Mouse (Mus musculus): ENCODE data around the gene Nosip. TPM values are rescaled to one million over a fixed set of nuclear protein-coding genes. Genes with fewer than 3 reads are reported as not detected.
"Not testable (repeated sequence)": the region's sequence is repeated elsewhere in the genome, so short reads cannot be mapped to it uniquely, and the experiment has no call there.

Gene Nosip
- polyA plus RNA-seq, 1 experiment from 2014 or later, result 60.9 TPM

GRCm38 (mm10) chr7:45102940-45103585 is 40.8 kb downstream of the Nosip start:
- Histone ChIP-seq H3K27me3 (replicated peaks; ENCODE audit: control insufficient read depth, insufficient read depth, low read length) (no peaks in the 10 kb centered on the region), H3K4me2 (peak overlapping the region; percentile 57), H3K9ac (ENCODE audit: low read depth, low read length) (0 out of 2 replicates have a peak overlapping the region, but pooled peaks have one; percentile 35), H3K4me1 (replicated peaks; ENCODE audit: control insufficient read depth, insufficient read depth, low read length) (peaks cover 6% of the 10 kb centered on the region), H3K4me3 (ENCODE audit: low read depth, low read length) (peak overlapping the region; percentile 5), H3K36me3 (ENCODE audit: control insufficient read depth, insufficient read depth, low read length) (no peaks in the 10 kb centered on the region), H3K9me3 (ENCODE audit: control insufficient read depth, low read length) (no peaks in the 10 kb centered on the region), H3K27ac (ENCODE audit: low read depth, low read length) (peak overlapping the region; percentile 50; the same call in 1 of the 2 replicates)
- no peak for DNase-seq (ENCODE audit: low spot score)
- ATAC-seq (replicated peaks; ENCODE audit: low FRiP score), result no peak
- WGBS, result 62% methylated on average over 9 of the region's 9 CpGs

- 47% methylated on average over 7 of the region's 7 CpGs for WGBS
Observed at GRCm38 (mm10) chr7:45103652-45104180, 41.5 kb downstream of the Nosip start, which contains the start of gene Fcgrt. Fcgrt (minus strand) TSS chr7:45103851.

GRCm38 (mm10) chr7:45104941-45105340 is 42.7 kb downstream of the Nosip start:
- ATAC-seq (replicated peaks; ENCODE audit: low FRiP score) (no peak), DNase-seq (ENCODE audit: low spot score) (no peak)
- H3K27ac ChIP-seq (ENCODE audit: low read depth, low read length), result no peak overlapping the region
- no peak overlapping the region for H3K4me2 ChIP-seq
- no peak overlapping the region for H3K4me3 ChIP-seq (ENCODE audit: low read depth, low read length)
- WGBS, result 71% methylated on average over 5 of the region's 5 CpGs
- no peaks in the 10 kb centered on the region for H3K36me3 ChIP-seq (ENCODE audit: control insufficient read depth, insufficient read depth, low read length)
- H3K27me3 ChIP-seq (replicated peaks; ENCODE audit: control insufficient read depth, insufficient read depth, low read length), result no peaks in the 10 kb centered on the region
- H3K9ac ChIP-seq (ENCODE audit: low read depth, low read length), result no peak overlapping the region
- H3K9me3 ChIP-seq (ENCODE audit: control insufficient read depth, low read length), result no peaks in the 10 kb centered on the region
- H3K4me1 ChIP-seq (replicated peaks; ENCODE audit: control insufficient read depth, insufficient read depth, low read length), result peaks cover 6% of the 10 kb centered on the region

More at GRCm38 (mm10) chr7:45103652-45104180, 41.5 kb downstream of the Nosip start, which contains the start of gene Fcgrt:
- Histone ChIP-seq H3K27ac (ENCODE audit: low read depth, low read length) (peak within 1 kb of the TSS; percentile 50), H3K4me2 (peak within 1 kb of the TSS; percentile 57), H3K9me3 (ENCODE audit: control insufficient read depth, low read length) (no peaks in the 10 kb centered on the region), H3K9ac (ENCODE audit: low read depth, low read length) (0 out of 2 replicates have a peak within 1 kb of the TSS, but pooled peaks have one; percentile 35), H3K4me3 (ENCODE audit: low read depth, low read length) (peak within 1 kb of the TSS; percentile 5), H3K4me1 (replicated peaks; ENCODE audit: control insufficient read depth, insufficient read depth, low read length) (peaks cover 6% of the 10 kb centered on the region), H3K27me3 (replicated peaks; ENCODE audit: control insufficient read depth, insufficient read depth, low read length) (no peaks in the 10 kb centered on the region), H3K36me3 (ENCODE audit: control insufficient read depth, insufficient read depth, low read length) (no peaks in the 10 kb centered on the region)
- DNase-seq (ENCODE audit: low spot score) (no peak), ATAC-seq (replicated peaks; ENCODE audit: low FRiP score) (peak; percentile 75)

GRCm38 (mm10) chr7:45105491-45105890 is 43.3 kb downstream of the Nosip start:
- no peaks in the 10 kb centered on the region for H3K36me3 ChIP-seq (ENCODE audit: control insufficient read depth, insufficient read depth, low read length)
- H3K27me3 ChIP-seq (replicated peaks; ENCODE audit: control insufficient read depth, insufficient read depth, low read length), result no peaks in the 10 kb centered on the region
- H3K27ac ChIP-seq (ENCODE audit: low read depth, low read length), result no peak overlapping the region
- H3K4me1 ChIP-seq (replicated peaks; ENCODE audit: control insufficient read depth, insufficient read depth, low read length), result peaks cover 6% of the 10 kb centered on the region
- H3K9me3 ChIP-seq (ENCODE audit: control insufficient read depth, low read length), result no peaks in the 10 kb centered on the region
- ATAC-seq (replicated peaks; ENCODE audit: low FRiP score) (no peak), DNase-seq (ENCODE audit: low spot score) (no peak)
- no peak overlapping the region for H3K4me3 ChIP-seq (ENCODE audit: low read depth, low read length)
- no peak overlapping the region for H3K4me2 ChIP-seq
- H3K9ac ChIP-seq (ENCODE audit: low read depth, low read length), result no peak overlapping the region
- WGBS, result 78% methylated on average over 8 of the region's 8 CpGs

GRCm38 (mm10) chr7:45106441-45106840 is 44.2 kb downstream of the Nosip start:
- Histone ChIP-seq H3K4me3 (ENCODE audit: low read depth, low read length) (no peak overlapping the region), H3K27ac (ENCODE audit: low read depth, low read length) (no peak overlapping the region), H3K9me3 (ENCODE audit: control insufficient read depth, low read length) (no peaks in the 10 kb centered on the region), H3K9ac (ENCODE audit: low read depth, low read length) (no peak overlapping the region), H3K36me3 (ENCODE audit: control insufficient read depth, insufficient read depth, low read length) (no peaks in the 10 kb centered on the region), H3K4me1 (replicated peaks; ENCODE audit: control insufficient read depth, insufficient read depth, low read length) (peaks cover 6% of the 10 kb centered on the region), H3K27me3 (replicated peaks; ENCODE audit: control insufficient read depth, insufficient read depth, low read length) (no peaks in the 10 kb centered on the region), H3K4me2 (no peak overlapping the region)
- WGBS, result 63% methylated on average over 6 of the region's 6 CpGs
- DNase-seq (ENCODE audit: low spot score) (no peak), ATAC-seq (replicated peaks; ENCODE audit: low FRiP score) (no peak)

GRCm38 (mm10) chr7:45107052-45107645 is 44.9 kb downstream of the Nosip start:
- no peaks in the 10 kb centered on the region for H3K36me3 ChIP-seq (ENCODE audit: control insufficient read depth, insufficient read depth, low read length)
- H3K4me3 ChIP-seq (ENCODE audit: low read depth, low read length), result no peak overlapping the region
- DNase-seq (ENCODE audit: low spot score) (no peak), ATAC-seq (replicated peaks; ENCODE audit: low FRiP score) (no peak)
- H3K27ac ChIP-seq (ENCODE audit: low read depth, low read length), result no peak overlapping the region
- H3K4me1 ChIP-seq (replicated peaks; ENCODE audit: control insufficient read depth, insufficient read depth, low read length), result peaks cover 6% of the 10 kb centered on the region
- no peaks in the 10 kb centered on the region for H3K9me3 ChIP-seq (ENCODE audit: control insufficient read depth, low read length)
- H3K27me3 ChIP-seq (replicated peaks; ENCODE audit: control insufficient read depth, insufficient read depth, low read length), result no peaks in the 10 kb centered on the region
- H3K4me2 ChIP-seq, result no peak overlapping the region
- no peak overlapping the region for H3K9ac ChIP-seq (ENCODE audit: low read depth, low read length)
- 46% methylated on average over 5 of the region's 5 CpGs for WGBS

- WGBS, result 78% methylated on average over 4 of the region's 4 CpGs
- not testable (repeated sequence) for H3K27ac ChIP-seq (ENCODE audit: low read depth, low read length); H3K9me3 ChIP-seq (ENCODE audit: control insufficient read depth, low read length)
Observed at GRCm38 (mm10) chr7:45110089-45110488, 47.9 kb downstream of the Nosip start.

GRCm38 (mm10) chr7:45111940-45112339 is 49.7 kb downstream of the Nosip start:
- ATAC-seq (replicated peaks; ENCODE audit: low FRiP score) (no peak), DNase-seq (ENCODE audit: low spot score) (no peak)
- 58% methylated on average over 2 of the region's 2 CpGs for WGBS
- H3K4me2 ChIP-seq, result no peak overlapping the region; the same call in 1 of the 2 replicates
- no peak overlapping the region for H3K27ac ChIP-seq (ENCODE audit: low read depth, low read length)
- H3K36me3 ChIP-seq (ENCODE audit: control insufficient read depth, insufficient read depth, low read length), result no peaks in the 10 kb centered on the region
- peaks cover 18% of the 10 kb centered on the region for H3K4me1 ChIP-seq (replicated peaks; ENCODE audit: control insufficient read depth, insufficient read depth, low read length)
- H3K27me3 ChIP-seq (replicated peaks; ENCODE audit: control insufficient read depth, insufficient read depth, low read length), result no peaks in the 10 kb centered on the region
- no peak overlapping the region for H3K4me3 ChIP-seq (ENCODE audit: low read depth, low read length)
- H3K9me3 ChIP-seq (ENCODE audit: control insufficient read depth, low read length), result no peaks in the 10 kb centered on the region
- no peak overlapping the region for H3K9ac ChIP-seq (ENCODE audit: low read depth, low read length)

More at GRCm38 (mm10) chr7:45110089-45110488, 47.9 kb downstream of the Nosip start:
- DNase-seq (ENCODE audit: low spot score); H3K36me3 ChIP-seq (ENCODE audit: control insufficient read depth, insufficient read depth, low read length); H3K27me3 ChIP-seq (replicated peaks; ENCODE audit: control insufficient read depth, insufficient read depth, low read length); ATAC-seq (replicated peaks; ENCODE audit: low FRiP score); H3K9ac ChIP-seq (ENCODE audit: low read depth, low read length); H3K4me2 ChIP-seq; H3K4me3 ChIP-seq (ENCODE audit: low read depth, low read length): not testable (repeated sequence)
- H3K4me1 ChIP-seq (replicated peaks; ENCODE audit: control insufficient read depth, insufficient read depth, low read length), result peaks cover 15% of the 10 kb centered on the region

All from liver, embryonic 11.5 days (tissue).